Mouse (Mus musculus) adrenal gland, adult 8-10 months (tissue): ENCODE data around the gene Tmem178b. TPM values are rescaled to one million over a fixed set of nuclear protein-coding genes. Genes with fewer than 3 reads are reported as not detected.

ENCODE experiments used
- DNase-seq: peaks from one replicate; pipeline ENCODE4 v3.0.0; 2022
- total RNA-seq, 4 experiments: library from RNA; stranded (reverse); gene quantifications; 2 replicates each; pipeline ENCODE4 v1.2.4; 2022

Tmem178b gene
- total RNA-seq, 4 experiments from 2014 or later = 19.2 to 38.5 (median 24.0) TPM

DNA sequence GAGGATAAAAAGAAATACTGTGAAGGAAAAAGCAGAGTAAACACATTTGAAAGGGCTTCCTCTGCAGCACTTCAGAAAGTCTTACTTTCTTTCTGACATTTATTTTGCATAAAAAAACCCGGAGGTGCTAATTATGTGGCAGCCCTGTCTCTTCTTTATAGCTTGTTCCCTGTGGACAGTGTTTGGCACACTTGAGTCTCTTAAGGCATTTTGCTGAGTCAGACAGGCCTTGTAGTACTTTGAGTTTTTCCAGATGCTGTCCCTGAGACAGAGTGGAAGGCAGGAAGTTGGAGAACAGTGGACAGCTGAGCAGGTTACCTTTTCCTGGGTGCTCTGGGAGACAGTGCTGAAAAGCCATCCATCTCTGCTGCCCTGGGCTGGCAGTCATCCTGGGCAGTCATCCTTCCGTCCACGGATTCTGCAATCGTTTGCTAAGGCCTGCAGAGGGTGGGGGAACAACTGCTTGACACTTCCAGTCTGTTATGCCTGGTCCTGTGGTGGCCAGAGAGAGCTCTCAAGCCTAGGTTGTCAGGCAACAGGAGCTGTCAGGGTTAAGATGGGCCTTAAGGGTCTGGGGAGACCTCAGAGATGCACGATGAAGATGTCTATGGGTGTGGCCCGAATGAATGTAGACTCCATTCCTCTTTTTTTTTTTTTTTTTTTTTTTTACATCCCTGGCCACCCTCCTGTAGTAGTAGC is 46.1 kb downstream of the Tmem178b start:
- DNase-seq = no peak

DNA sequence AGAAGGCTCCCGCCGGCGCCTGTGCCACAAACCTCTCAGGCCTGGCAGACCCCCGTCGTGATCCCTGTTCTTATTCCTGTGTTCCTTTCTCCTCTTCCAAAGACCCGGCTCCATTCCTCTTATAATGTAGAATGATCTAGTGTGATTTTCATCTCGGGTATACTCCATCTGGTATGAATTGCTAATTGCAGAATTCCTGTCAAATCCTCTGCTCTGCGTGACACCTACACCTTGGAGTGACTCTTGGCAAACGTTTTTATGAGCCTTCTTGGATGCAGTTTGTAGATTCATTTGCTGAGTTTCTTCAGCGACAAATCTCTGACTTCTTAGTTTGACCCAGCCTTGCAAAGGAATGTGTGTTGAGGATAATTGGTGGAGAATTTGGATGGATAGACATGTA is 53.4 kb downstream of the Tmem178b start:
- DNase-seq = no peak

DNA sequence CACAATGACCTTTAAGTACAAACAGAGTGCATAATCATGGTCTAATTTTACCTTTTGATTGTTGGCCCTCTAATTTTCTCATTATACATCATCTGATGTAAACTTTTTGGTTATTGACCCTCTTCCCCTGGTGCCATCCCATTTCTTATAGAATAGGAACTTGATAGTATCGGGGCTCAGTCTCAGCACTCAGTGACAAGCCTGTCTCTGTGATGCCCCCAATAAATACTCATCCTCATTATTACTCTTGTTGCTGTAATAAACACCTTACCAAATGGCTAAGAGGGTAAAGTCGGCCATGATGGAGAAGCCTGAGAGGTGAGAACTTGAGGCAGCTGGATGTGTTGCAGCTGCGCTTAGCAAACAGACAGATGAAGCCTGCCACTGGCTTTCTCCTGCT is 63.5 kb downstream of the Tmem178b start:
- DNase-seq = no peak

DNA sequence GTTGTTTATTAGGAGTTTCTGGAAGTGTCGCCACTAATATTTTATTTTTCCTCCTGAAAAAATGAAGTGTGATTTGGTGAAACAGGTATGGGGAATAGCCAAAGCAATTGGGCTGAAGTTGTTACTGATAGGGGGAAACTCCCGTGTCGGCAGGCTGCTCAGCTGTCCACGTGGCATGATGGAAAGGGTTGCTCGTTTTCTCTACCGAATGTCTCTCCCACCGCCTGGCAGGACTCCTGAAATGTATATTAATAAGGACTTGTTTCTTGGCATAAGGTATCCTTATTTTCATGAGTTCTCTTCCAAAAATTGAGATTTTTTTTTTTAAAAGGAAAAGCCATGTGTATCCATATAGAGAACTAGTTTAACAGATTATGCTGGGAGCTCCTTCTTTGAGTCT is 67.8 kb downstream of the Tmem178b start:
- DNase-seq = no peak

DNA sequence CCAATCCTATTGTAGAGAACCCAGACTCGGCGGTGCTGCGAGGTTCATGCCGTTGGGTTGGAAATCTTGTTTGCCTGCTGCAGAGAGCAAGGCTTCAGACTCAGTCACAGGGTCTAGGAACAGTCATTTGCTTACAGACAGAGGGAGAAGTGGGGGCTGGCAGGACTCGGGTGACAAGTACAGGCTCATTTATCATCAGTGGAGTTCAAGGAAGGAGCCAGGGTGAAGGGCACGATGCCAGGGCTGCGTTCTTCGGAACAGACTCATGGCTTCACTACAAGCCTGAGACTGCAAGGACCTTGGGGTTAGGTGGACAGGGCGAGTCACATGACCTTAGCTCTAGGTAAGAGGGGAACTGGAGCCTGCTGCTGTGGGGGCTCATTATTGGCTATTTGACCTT is 71.8 kb downstream of the Tmem178b start:
- peak; percentile 86 for DNase-seq

DNA sequence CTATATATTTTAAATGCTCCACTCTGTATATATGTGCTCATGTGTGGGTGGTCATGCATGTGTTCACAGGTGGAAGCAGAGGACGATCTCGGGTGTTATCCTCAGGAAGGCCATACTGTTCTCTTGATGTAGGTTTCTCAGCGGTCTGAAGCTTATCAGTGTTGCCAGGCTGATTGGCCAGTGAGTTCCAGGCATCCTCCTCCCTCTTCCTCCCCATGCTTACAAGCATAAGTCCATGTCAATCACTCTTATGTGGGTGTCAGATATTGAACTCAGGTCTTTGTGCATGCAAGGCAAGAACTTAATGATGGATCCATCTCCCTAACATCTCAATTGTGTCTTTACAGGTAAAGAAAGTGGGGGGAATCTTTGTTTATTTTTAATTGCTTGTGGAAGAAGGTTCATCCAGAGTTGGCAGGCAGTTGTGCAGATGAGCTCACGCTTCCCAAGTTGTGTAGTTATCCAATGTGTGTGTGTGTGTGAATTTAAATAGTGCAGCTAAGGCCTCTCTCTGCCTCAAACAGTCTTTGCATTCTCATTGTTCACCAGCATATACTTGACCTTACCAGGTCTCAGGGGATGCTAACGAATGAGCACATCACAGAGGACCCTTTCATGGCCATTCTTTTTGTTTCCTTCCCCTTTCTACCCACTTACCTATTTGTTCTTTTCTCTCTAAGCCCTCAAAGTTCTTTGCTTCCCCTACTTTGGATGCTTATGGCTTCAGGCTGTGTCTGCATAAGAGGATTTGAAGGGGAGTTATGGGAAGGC is 72.8 kb downstream of the Tmem178b start:
- DNase-seq = no peak

DNA sequence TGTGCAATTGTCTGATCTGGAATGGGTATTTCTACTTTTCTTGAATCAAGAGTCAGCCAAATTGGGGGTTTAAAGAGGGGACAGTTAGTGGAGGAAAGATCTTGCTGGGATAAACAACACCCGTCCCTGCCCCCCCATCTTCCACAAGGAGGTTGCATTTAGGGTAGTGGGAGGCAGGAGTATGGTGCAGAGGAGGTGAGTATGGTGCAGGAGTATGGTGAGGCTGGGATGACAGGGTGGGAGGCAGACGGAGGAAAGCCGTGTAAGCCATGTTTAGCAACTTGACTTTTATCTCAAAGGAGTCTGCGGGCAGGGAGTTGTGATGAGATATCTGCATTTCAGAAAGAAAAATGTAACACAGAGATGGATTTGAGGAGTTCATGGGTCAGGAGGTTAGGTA is 73.5 kb downstream of the Tmem178b start:
- no peak for DNase-seq

DNA sequence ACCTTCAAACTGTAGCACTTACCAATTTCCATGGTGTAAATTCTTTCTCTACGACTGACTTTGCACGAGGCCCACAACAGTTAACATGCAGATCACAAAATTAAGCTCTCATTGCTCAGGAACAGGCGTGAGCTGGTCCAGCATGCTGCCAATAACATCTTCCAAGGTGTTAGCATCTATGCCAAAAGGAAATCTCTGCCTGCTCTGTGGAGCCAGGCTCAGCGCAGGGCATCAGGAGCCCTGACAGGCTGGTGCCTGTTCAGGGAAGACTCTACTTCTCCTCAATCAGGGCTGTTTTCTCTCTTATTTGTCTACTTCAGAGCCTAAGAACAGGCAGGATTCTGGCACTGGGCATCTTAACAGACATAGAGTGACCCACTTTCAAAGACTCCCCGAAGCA is 80.9 kb downstream of the Tmem178b start:
- no peak for DNase-seq

DNA sequence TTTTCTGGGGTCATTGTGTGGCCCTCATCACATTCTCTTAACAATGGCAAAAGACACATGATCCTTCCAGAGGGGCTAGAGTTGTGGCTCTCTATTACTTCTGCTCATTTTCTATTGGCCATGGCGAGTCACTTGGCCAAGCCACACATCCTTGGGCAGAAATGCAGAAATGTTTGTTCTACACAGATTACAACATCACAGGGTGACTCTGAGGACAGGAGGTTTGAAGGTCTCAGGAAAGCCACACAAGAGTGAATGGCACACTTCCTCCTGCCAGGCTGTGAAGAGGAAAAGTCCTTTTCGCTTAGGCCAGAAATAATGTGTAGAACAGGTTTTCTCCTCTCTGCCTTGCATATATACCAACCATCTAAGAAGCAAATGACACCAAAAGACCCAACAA is 82.1 kb downstream of the Tmem178b start:
- peak; percentile 49 for DNase-seq

DNA sequence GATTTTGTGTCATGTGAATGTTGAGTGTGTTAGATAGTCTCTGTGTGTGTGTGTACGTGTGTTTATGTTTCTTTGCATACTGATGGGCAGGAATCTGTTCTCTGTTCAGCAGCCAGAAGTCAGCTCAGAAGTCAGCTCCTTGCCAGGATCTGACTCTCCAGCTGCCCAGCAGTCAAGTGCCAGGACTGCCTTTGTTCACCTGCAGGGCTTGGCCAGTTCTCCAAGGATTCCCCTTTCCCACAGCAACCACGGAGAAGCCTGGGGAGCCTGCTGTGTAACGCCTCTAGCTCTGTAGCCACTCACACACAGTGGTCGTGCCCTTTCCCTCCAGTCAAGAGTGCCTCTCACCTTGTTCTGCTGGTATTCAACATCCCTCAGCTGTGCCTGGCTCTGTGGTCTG is 91.5 kb downstream of the Tmem178b start:
- no peak for DNase-seq

DNA sequence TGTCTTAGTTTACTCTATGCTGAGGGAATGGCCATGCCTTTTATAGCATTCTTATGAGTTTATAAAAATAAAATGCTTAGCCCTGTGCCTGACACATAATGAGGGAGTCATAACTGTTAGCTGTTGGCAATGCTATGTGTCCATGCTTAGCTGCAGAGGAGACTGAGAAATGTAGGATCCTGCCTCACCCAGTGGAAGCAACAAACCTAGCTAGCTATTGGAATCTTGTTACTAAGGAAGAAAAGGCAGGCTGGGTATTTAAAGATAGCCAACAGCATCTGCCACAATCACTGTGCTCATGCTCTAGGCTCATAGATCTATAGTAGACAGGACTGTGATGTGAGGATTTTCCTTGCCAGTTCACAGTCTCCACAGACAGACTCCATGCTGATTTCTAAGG is 97.2 kb downstream of the Tmem178b start:
- DNase-seq = no peak

DNA sequence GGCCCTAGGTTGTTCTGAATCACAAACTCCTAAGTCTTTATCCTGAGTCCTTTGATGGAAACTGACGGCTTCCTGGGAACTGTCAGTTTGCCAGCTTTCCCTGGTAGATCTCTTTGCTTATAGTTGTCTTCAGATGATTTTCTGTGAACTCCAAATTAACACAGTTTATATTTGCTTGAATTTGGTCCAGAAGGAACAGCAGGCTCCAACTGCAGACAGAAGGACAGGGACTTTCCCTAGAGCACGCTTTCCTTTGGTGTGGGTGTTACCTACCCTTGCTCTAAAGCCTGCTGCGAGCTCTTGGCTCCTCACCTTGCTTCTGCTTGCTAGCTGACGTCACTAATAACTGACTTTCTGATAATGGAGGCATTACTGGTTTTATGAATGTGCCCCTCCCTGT is 105.9 kb downstream of the Tmem178b start:
- DNase-seq = no peak

DNA sequence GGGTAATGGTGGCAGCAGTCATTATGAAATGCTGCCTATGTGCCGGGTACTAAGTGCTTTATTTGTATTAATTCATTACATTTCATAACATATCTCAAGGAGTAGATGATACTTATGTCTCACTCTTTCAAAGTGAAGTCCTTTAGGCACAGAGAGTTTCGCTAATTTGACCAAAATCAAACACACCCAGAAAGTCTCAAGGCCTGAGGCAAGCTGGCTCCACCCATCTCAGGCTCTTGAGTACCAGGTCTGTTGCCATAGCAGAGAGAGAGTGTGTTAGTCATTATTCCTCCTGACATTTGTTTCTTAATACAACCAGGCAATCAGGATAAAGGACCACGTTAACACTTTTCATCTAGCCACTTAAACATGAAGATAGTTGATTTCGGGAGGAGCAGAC is 117.7 kb downstream of the Tmem178b start:
- no peak for DNase-seq

DNA sequence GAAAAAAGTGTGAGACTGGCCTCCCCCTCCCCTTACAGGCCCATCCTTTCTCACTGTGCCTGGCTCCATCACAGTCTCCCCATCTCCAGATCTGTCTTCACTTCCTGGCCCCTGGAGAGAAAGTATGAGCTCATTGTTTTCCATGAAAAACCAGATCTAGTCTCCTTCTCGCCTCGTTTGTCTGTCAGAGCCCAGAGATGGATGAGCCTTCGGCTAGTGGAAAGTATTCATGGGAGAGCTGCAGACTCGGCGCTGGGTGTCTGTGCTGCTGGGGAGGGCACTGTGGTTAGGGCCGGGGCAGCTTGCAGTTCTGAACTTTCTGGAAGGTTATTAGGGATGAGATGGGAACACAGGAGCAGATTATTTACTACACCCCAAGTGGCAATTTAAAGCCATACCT is 118.9 kb downstream of the Tmem178b start:
- no peak for DNase-seq

DNA sequence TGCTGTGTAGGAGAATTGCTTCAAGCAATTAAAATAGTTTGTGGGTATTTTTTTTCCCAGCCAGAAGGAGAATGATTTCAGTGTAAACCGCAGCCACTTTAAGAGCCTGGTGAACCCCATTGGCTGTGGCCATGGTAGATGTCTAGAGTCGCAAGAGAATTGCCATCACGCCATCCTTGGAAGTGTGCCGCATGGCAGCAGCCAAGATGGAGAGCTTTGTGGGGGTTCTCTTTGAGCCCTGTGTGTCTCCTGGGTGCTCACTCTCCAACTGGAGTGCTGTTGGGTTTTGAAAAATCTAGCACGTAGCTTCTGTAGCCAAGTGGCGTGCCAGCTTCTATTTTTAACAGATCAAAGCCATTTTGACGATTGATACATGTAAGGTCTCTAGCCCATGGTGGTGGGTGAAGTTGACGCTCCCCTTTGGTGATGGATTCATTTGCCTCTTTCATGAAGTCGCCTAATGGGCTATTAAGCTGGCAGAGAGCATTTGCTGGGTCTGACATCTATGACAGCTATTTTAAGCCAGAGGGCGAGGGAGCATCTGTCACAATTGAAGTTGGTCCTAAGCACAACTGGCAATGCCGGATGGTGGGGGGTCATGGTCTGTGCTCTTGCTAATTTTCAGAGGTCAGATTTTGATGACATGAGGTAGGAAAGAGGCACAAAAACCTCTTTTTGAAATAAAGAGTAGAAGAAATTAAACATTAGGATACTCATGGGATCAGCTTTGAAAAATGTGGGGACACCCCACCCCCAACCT is 133.1 kb downstream of the Tmem178b start:
- DNase-seq = no peak

DNA sequence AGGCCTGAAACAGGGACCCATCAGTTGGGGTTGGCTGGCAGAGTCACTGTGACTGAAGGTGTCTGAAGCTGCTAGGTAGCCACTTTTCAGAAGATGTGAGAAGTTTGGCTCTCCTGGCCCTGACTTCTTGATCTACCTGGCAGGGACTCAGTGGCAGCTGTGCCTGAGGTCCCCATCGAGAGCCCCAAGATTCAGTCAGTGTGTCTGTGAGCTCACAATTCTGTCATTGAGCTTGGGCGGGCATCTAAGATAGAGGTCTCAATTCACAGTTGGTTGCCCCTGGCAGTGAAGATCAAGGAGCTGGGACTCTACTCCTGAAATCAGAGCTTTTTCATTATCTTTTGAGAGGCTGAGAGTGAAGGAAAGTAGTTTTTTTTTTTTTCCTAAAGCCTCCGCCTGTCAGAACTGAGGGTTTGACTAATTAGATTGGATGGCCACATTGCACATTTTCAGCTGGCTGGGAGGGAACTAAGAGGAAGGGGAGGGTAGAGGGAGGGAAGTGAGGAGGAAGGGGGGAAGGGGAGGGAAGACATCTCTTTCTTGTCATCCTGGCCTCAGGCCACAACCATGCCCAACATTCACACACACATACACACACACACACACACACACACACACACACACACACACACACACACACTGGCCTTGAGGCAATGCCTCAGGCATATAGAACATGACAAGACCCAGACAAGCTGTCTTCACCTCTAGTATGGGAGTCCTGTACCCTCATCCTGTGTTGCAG is 135.3 kb downstream of the Tmem178b start:
- no peak for DNase-seq

DNA sequence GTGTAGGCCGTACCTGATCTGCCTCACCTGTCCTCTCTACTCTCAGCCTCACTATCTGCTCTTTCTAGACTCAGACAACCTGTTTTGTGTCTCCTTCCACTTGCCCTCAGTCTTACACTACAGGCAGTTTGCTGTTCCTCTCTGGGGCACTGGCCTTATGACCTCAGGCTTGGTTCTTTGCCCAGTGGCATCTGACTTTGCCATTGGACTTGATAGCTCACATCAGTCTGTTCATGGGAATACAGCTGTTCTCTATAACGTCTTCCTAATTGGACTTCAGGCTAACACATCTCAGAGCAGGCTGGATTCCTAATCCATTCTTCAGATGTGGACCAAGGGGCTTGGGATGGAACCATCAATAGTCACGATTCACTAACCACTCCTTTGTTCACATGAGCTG is 136.6 kb downstream of the Tmem178b start:
- DNase-seq = no peak

DNA sequence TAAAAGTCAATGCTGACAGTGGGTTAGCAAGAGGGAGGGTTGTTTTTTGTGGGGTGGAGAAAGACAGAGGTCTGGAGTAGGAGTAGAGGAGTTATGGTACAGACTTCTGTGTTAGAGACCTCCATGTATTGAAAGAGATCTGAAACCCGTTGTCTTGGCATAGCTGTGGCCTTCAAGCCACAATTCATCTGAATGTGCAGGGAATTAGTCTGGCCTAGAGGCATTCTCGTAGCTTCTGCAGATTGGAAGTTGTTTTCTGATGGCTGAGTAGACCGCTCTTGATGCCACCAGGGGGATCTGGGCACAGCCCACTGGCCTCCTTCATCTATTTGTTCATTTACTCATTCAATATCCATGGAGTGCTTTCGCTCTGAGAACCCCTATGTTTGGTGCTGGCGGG is 138.0 kb downstream of the Tmem178b start:
- no peak for DNase-seq

DNA sequence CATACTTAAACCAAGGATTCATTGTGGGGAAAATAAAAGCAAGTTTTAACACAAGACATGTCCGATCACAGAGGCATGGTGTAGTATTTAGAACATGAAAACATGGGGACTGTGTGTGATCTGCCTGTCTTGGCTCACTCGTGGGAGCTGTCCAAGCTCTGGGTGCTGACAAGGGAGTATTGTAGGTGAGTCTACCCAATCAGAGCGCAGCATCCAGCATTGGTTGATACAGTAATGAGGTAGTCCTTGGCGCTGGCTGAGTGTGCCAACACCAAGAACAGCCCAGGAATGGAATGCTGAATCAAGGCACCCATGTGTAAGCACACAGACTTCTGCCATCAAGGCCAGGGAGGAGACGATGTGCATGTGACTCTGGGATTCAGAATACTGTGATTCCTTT is 138.5 kb downstream of the Tmem178b start:
- no peak for DNase-seq

DNA sequence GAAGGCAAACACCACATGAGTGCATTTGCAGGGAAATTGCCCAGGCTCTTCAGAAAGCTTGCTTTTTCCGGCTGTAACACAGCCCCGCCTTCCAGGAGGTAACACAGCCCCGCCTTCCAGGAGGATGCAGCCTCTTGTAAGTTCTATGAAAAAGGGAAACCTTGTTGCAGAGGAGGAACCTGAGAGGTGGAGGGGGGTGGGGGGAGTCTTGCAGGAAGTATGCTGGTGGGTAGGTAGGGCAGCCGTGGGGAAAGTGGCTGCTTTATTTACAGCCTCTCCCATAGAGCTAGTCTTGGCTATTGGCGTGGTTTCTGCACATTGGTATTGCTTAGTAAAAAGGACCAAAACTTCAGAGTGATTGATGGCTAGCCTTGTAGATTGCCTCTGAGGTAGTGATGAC is 140.3 kb downstream of the Tmem178b start:
- DNase-seq = no peak

DNA sequence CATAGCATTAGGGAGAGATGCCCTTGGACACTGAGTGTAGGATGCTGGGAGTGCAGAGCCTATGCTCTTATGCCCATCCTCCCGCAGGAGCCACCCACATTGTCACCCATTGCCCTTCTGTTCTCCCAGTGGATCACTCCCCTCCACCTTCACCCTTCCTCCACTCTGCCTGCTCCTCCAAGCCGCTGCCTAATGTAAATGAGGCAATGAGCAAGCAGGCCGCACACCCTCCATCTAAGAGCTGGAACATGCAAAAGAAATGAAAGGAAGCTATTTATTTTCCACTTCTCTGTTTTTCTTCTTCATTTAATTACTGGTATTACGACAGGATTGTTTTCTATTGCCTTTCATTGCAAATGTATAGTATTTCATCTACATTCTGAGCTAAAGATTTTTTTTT is 142.1 kb downstream of the Tmem178b start:
- no peak for DNase-seq

DNA sequence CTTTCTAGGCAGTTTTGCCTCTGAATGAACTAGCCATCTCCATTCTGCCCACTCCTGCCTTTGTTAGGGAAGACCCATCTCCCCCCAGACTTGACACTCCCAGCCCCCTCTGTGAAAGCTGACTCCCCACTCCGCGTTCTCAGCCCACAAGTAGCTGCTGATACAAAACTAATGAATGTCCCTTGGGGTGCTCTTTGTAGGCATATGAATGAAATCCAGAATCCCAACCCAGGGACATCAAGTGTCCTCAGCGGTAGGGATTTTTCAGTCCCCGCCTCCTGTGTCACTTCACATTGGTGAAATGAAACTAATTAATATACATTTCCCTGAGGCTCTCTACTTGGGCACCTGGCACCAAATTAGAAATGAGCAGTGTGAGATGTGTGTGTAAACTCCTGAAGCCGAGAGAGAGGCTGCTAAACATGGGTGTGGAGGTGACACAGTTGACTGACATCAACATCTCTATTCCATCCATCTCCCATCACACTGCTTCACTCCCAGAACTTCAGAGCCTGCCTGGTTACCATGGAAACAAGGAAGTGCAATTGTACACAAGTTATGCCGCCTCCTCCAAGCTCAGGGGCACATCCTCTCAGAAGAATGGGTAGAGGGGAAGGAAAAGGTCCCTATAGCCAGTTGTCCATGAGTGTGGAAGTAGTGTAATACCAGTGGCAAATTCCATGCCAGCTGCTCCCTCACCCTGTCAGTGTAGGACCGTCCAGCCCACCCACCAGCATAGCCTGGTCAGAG is 142.8 kb downstream of the Tmem178b start:
- DNase-seq = no peak
